ENCODE assay signal across 31 mouse cellular contexts in genomic region chr2:93139476-93139875, GRCm38 (mm10).
"Had no signal": no experiment of that assay in that cellular context is flagged by ENCODE, and none has a peak within 500 bp of the region (broad histone marks: within the 10 kb centered on the region; RNA-seq: fewer than 3 reads in every experiment).

No protein-coding gene starts in this region.

- H3K4me3 ChIP-seq: heart, embryonic 10.5 days; heart, embryonic 12.5 days; heart, embryonic 13.5 days; heart, embryonic 15.5 days; hindbrain, embryonic 10.5 days; hindbrain, embryonic 12.5 days; hindbrain, embryonic 13.5 days; hindbrain, embryonic 15.5 days; intestine, embryonic 15.5 days; kidney, embryonic 15.5 days; layer of hippocampus, adult 2 months had no signal

- H3K27me3 ChIP-seq: heart, embryonic 12.5 days; heart, embryonic 13.5 days; heart, embryonic 15.5 days; hindbrain, embryonic 12.5 days; hindbrain, embryonic 13.5 days; hindbrain, embryonic 15.5 days; intestine, embryonic 15.5 days; kidney, embryonic 15.5 days had no signal

- DNase-seq: heart, postnatal 10 days; heart, postnatal 14 days; heart, postnatal 36 days; heart, postnatal 4 days; kidney, adult 11 months; kidney, adult 18-20 months; kidney, adult 2 months; kidney, adult 8-10 months; kidney, adult 9 months; kidney, postnatal 10 days; kidney, postnatal 14 days; kidney, postnatal 25 days; kidney, postnatal 36 days; kidney, postnatal 4 days; layer of hippocampus, adult 9-11 months; layer of hippocampus, postnatal 36 days had no signal

- H3K27ac ChIP-seq: heart, embryonic 10.5 days; heart, embryonic 13.5 days; heart, embryonic 15.5 days; hindbrain, embryonic 10.5 days; hindbrain, embryonic 12.5 days; hindbrain, embryonic 13.5 days; hindbrain, embryonic 14.5 days; hindbrain, embryonic 15.5 days; hindbrain, postnatal 0 days; intestine, embryonic 15.5 days; kidney, embryonic 15.5 days; kidney, postnatal 0 days; layer of hippocampus, adult 2 months had no signal

- H3K9me3 ChIP-seq: heart, embryonic 10.5 days; heart, embryonic 12.5 days; heart, embryonic 13.5 days; heart, embryonic 15.5 days; hindbrain, embryonic 10.5 days; hindbrain, embryonic 12.5 days; hindbrain, embryonic 13.5 days; hindbrain, embryonic 15.5 days; intestine, embryonic 15.5 days; kidney, embryonic 15.5 days had no signal

- H3K4me1 ChIP-seq: heart, embryonic 15.5 days had no signal

- H3K36me3 ChIP-seq: heart, embryonic 10.5 days; heart, embryonic 12.5 days; heart, embryonic 13.5 days; heart, embryonic 15.5 days; hindbrain, embryonic 10.5 days; hindbrain, embryonic 12.5 days; hindbrain, embryonic 13.5 days; hindbrain, embryonic 15.5 days; intestine, embryonic 15.5 days; kidney, embryonic 15.5 days had no signal

- H3K9ac ChIP-seq: heart, embryonic 12.5 days; heart, embryonic 13.5 days; heart, embryonic 15.5 days; hindbrain, embryonic 12.5 days; hindbrain, embryonic 13.5 days; hindbrain, embryonic 14.5 days; hindbrain, embryonic 15.5 days; intestine, embryonic 15.5 days; kidney, embryonic 15.5 days had no signal

- H3K4me2 ChIP-seq: heart, embryonic 11.5 days; heart, embryonic 12.5 days; heart, embryonic 13.5 days; heart, embryonic 15.5 days; hindbrain, embryonic 12.5 days; hindbrain, embryonic 13.5 days; hindbrain, embryonic 14.5 days; hindbrain, embryonic 15.5 days; intestine, embryonic 15.5 days; kidney, embryonic 15.5 days had no signal
